Mouse (Mus musculus) midbrain, postnatal 0 days (tissue): ENCODE measurements around the gene Hjurp. TPM values are rescaled to one million over a fixed set of nuclear protein-coding genes. Genes with fewer than 3 reads are reported as not detected.
A peak's percentile ranks its signal among the peaks of the same experiment; 100 is the strongest.

Source experiments
- ATAC-seq: fragments of 200-750 bp; cut with Nextera tagmentation; 2 replicates; pipeline ENCODE4 v1.8.0; 2017; ENCODE audit warnings: moderate number of reproducible peaks, mild to moderate bottlenecking, moderate TSS enrichment, moderate library complexity; ENCODE audit not compliant: low FRiP score
- DNase-seq: peaks from one replicate; pipeline ENCODE4 v3.0.0-alpha.2; 2015; ENCODE audit warnings: low spot score
- H3K27ac ChIP-seq: fragments of 300-500 bp; sonication (generic); 2 replicates; pipeline ENCODE4 v1.5.1; 2014; ENCODE audit warnings: low read depth, mild to moderate bottlenecking, low read length, mixed read lengths
- H3K27me3 ChIP-seq: fragments of 300-500 bp; sonication (generic); 2 replicates; pipeline ENCODE4 v1.6.1; 2014; ENCODE audit warnings: low read length, control low read depth, mixed read lengths; ENCODE audit not compliant: insufficient read depth
- H3K36me3 ChIP-seq: fragments of 300-500 bp; sonication (generic); 2 replicates; pipeline ENCODE4 v1.6.1; 2014; ENCODE audit warnings: low read length, control low read depth, mixed read lengths; ENCODE audit not compliant: insufficient read depth
- H3K4me1 ChIP-seq: fragments of 300-500 bp; sonication (generic); 2 replicates; pipeline ENCODE4 v1.6.1; 2014; ENCODE audit warnings: mild to moderate bottlenecking, control low read depth, antibody characterized with exemption, low read length, mixed read lengths; ENCODE audit not compliant: insufficient read depth
- H3K4me2 ChIP-seq: fragments of 300-500 bp; sonication (generic); 2 replicates; pipeline ENCODE4 v1.6.1; 2014; ENCODE audit warnings: low read depth, mild to moderate bottlenecking, low read length, mixed read lengths; ENCODE audit not compliant: poor library complexity, severe bottlenecking
- H3K4me3 ChIP-seq: fragments of 300-500 bp; sonication (generic); 2 replicates; pipeline ENCODE4 v1.5.1; 2014; ENCODE audit warnings: low read depth, mild to moderate bottlenecking, low read length, moderate library complexity
- H3K9ac ChIP-seq: fragments of 300-500 bp; sonication (generic); replicated peaks from 2 replicates; pipeline ENCODE4 v1.6.1; 2014; ENCODE audit warnings: mild to moderate bottlenecking, low read length, moderate library complexity, mixed read lengths; ENCODE audit not compliant: poor library complexity, severe bottlenecking
- H3K9me3 ChIP-seq: fragments of 300-500 bp; sonication (generic); 2 replicates; pipeline ENCODE4 v1.6.1; 2016; ENCODE audit warnings: low read length, control low read depth
- CTCF ChIP-seq: IDR thresholded peaks from 2 replicates; pipeline ENCODE4 v1.5.1; 2016; ENCODE audit warnings: antibody characterized with exemption, mild to moderate bottlenecking
- WGBS: fragments of 180-500 bp; shearing (Covaris S2); extraction: QIAGEN DNeasy Blood & Tissue Kit; methylation state at CpG from one replicate; pipeline ENCODE4 v1.1.7; 2014; 5-methylcytosine and 5-hydroxymethylcytosine counted together
- polyA plus RNA-seq: library from polyadenylated mRNA; unstranded; fragments of >200 nt; fragmentation: Nextera tagmentation; extraction: Ambion mirVana; gene quantifications from 2 replicates; pipeline ENCODE4 v1.2.1, GENCODE M21; 2015
- total RNA-seq: library from RNA; depleted of rRNA; stranded (reverse); fragments of >200 nt; gene quantifications from 2 replicates; pipeline ENCODE4 v1.2.3, GENCODE M21; 2014

Hjurp gene
- total and polyA plus RNA-seq, 2 experiments from 2014 or later: 45.9 to 88.0 TPM

DNA sequence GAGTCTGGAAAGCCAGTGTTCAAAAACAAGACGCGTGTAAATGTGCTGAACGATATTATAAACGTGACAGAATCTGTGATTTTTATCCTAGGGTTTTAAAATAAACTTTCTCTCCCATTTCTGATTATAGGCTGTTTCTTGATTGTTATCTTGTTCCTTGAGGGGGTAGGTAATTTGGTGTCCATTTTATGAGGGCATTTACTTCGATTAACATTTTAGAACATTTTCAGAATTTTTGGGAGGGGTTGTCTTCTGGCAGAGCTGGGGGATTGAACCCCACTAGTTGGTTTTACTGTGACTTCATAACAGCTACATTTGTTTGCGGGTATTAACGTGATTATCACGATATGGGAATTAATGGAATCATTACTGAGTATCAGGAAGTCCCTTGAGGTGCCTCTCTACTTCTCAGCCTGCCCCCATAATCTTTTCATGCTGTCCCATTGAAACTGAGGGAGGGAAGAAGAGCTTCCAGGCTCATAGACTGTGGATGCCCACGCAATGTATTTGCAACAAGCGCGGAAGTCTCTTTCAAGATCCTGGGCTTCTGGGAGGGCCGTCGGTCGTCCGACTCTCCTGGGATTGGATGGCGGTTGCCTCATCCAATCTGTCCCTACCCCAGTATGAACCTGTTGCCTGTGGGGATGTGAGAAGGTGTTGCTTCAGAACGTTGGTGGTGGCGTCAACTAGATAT is 532 bp upstream of the Hjurp start:
- no peak for TF ChIP-seq CTCF
- Histone ChIP-seq H3K9me3 (peaks cover 15% of the 10 kb centered on the region), H3K4me3 (peak overlapping the region; percentile 49), H3K36me3 (peaks cover 13% of the 10 kb centered on the region), H3K27ac (no peak overlapping the region), H3K4me1 (peaks cover 11% of the 10 kb centered on the region), H3K9ac (peak overlapping the region; percentile 64), H3K27me3 (no peaks in the 10 kb centered on the region), H3K4me2 (peak overlapping the region; percentile 67)
- DNase-seq (no peak), ATAC-seq (peak; percentile 1; the same call in 1 of the 2 replicates)
- 62% methylated on average over 18 of the region's 18 CpGs for WGBS

DNA sequence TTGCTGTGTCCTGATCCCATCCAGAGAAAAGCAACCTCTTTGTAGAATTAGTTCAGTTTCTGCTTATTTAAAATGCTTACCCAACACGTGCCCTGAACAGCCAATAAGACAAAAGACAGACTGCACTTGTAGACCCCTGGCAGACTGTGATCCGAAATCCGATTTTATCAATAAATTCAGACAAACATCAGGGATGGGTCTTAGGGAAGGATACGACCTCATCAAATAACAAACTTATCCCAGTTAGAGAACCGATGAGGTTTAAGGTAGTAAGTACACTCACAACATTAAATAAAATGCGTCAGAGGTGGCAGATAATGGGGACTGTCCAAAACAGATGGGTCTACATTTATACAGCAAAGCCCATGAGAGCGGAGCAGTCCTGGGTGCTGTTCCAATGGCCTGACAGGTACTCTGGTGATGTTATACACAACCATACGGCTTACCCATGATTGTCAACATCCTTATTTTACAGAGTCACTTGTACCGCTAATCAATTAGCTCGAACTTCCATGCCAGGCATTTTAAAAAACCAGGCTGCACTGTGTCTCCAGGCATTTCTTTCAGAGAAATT is 822 bp downstream of the Hjurp start:
- Histone ChIP-seq H3K9me3 (0 out of 2 replicates have a peak, but pooled peaks cover 3% of the 10 kb centered on the region), H3K36me3 (peaks cover 16% of the 10 kb centered on the region), H3K4me3 (peak overlapping the region; percentile 49), H3K4me1 (peaks cover 11% of the 10 kb centered on the region), H3K9ac (peak overlapping the region; percentile 64), H3K27me3 (no peaks in the 10 kb centered on the region), H3K4me2 (peak overlapping the region; percentile 67), H3K27ac (peak overlapping the region; percentile 52)
- DNase-seq (no peak), ATAC-seq (peak; percentile 33)
- WGBS: 23% methylated on average over 10 of the region's 10 CpGs
- no peak for TF ChIP-seq CTCF

DNA sequence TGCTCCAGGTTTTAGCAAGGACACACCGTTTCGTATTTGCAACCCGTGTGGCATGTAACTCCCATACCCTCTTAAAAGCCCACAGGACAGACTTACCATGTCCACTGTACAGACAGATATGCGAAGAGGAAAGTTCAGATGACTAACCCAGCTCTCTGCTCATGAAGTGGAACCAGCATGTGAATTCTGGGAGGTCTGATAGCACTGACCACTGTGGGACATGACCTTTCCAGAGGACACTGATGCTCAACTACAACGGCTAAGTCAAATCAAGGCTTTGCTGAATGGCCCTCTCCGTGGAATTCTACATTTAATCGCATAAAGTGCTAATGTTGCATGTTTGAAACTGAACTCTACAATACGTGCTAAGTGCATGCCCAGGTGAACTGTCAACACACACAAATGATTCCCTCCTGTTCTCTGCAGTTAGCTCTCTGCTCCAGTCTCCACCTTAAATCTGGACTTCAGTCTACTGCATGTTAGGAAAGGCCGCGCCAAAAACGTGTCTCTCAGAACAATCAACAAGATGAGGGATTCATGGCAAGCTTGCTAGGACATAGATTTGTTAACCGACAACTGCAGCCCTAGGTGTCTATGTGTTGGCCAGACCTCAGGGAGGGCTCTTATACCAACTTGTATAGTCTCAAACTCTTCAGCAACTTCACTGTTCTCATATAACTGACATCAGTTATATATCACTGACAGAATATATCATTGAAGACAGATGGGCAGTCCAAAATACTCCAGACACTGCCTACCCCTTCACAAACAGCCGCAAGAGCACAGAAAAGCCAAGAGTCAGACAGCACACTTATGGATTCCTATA is 1.5 kb downstream of the Hjurp start:
- DNase-seq: no peak
- H3K4me2 ChIP-seq: peak overlapping the region; percentile 67

DNA sequence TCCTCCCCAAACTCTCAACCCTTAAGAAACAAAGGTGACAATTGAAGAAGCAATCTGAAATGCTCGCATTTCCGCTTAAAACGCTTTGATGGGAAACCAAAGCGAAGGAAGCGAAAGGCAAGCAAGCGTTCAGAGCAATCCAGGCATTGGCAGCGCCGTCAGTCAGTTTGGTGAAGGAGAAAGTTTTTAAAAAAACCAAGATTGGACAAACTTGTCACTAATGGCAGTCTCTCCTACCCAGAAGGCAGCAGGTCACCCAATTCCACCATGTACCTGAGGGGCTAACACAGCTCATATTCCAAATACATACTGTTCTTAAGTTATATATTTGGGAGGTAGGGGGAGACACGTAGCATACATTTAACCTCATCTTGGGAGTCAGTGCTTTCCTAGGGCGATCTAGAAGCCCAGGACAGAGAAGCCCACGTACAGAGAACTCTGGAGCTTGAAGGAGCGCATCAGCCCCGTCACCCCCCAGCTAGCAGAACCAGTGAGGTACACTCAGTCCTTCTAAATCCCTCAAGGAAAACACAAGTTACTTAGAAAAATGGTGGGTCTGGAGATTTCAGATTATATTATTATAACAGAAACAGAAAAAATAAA is 2.3 kb downstream of the Hjurp start:
- 69% methylated on average over 13 of the region's 13 CpGs for WGBS
- TF ChIP-seq CTCF: peak; percentile 17; the same call in 1 of the 2 replicates
- Histone ChIP-seq H3K27ac (no peak overlapping the region), H3K4me3 (no peak overlapping the region), H3K9ac (0 out of 2 replicates have a peak overlapping the region, but pooled peaks have one; percentile 2), H3K4me2 (no peak overlapping the region), H3K27me3 (no peaks in the 10 kb centered on the region), H3K4me1 (peaks cover 11% of the 10 kb centered on the region), H3K36me3 (peaks cover 16% of the 10 kb centered on the region), H3K9me3 (0 out of 2 replicates have a peak, but pooled peaks cover 2% of the 10 kb centered on the region)
- no peak for ATAC-seq
- no peak for DNase-seq

More for the DNA sequence above, 1.5 kb downstream of the Hjurp start:
- WGBS: 67% methylated on average over 13 of the region's 13 CpGs
- Histone ChIP-seq H3K36me3 (peaks cover 16% of the 10 kb centered on the region), H3K9ac (peak overlapping the region; percentile 64), H3K27ac (no peak overlapping the region), H3K4me1 (peaks cover 11% of the 10 kb centered on the region), H3K4me3 (peak overlapping the region; percentile 49), H3K27me3 (no peaks in the 10 kb centered on the region), H3K9me3 (0 out of 2 replicates have a peak, but pooled peaks cover 2% of the 10 kb centered on the region)
- TF ChIP-seq CTCF: no peak
- no peak for ATAC-seq

DNA sequence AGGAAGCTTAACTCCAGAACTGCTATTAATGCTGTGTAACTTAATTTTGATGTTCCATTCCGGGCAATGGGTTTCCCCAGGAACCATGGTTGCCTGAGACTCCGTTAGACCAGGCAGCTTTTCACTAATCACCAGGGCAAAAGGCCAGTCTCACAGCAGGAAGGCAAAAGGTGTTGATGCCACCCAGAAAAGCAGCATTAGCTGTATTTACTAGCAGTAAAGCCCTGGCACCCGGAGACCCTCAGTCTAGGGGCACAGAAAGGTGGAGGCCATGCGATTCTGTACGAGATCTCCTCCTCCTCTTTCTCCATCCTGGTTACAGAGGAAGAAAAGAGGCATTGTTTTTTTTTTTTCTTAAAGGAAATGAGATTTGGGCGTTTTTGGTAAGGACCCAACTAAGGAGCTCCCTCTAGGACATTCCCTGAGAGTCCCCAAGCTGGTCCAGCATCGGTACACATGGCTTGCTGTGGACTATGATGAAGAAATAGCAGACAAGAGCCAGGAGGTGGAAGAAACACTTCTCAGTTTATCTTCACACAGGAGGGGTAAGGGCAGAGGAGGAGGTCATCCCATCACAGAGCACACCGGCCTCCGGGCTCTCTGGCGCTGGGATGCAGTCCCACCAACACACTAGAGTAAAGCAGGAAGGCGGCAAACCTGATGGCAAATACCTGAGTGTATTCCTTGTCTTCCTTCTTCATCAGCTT is 2.9 kb downstream of the Hjurp start:
- no peak overlapping the region for H3K27ac ChIP-seq
- 74% methylated on average over 11 of the region's 11 CpGs for WGBS
- no peak for DNase-seq
- no peak overlapping the region for H3K4me3 ChIP-seq
- no peaks in the 10 kb centered on the region for H3K27me3 ChIP-seq
- no peak overlapping the region for H3K4me2 ChIP-seq
- ATAC-seq: no peak
- 0 out of 2 replicates have a peak, but pooled peaks cover 2% of the 10 kb centered on the region for H3K9me3 ChIP-seq
- H3K9ac ChIP-seq: no peak overlapping the region
- no peak for TF ChIP-seq CTCF
- H3K4me1 ChIP-seq: peaks cover 11% of the 10 kb centered on the region
- H3K36me3 ChIP-seq: peaks cover 22% of the 10 kb centered on the region
